Mouse (Mus musculus) myocyte (in vitro differentiated cells): ENCODE results near the gene Ano10. TPM values are rescaled to one million over a fixed set of nuclear protein-coding genes. Genes with fewer than 3 reads are reported as not detected.

Source experiments
- H3K27me3 ChIP-seq: one replicate; pipeline ENCODE4 v1.6.1; 2011; ENCODE audit not compliant: control insufficient read depth, insufficient read depth, insufficient read length
- H3K36me3 ChIP-seq: one replicate; pipeline ENCODE4 v1.6.1; 2011; ENCODE audit not compliant: control insufficient read depth, insufficient read depth
- H3K4me2 ChIP-seq: one replicate; pipeline ENCODE4 v1.6.1; 2011; ENCODE audit warnings: low read depth, control low read depth
- H3K4me3 ChIP-seq: one replicate; pipeline ENCODE4 v1.5.1; 2011; ENCODE audit warnings: mild to moderate bottlenecking, control low read depth, moderate library complexity
- H3K79me2 ChIP-seq: one replicate; pipeline ENCODE4 v1.6.1; 2011; ENCODE audit not compliant: control insufficient read depth, insufficient read depth
- H3ac ChIP-seq: one replicate; pipeline ENCODE4 v1.6.1; 2011; ENCODE audit not compliant: control insufficient read depth, insufficient read length
- CEBPB ChIP-seq: IDR thresholded peaks from 2 replicates; pipeline ENCODE4 v1.6.1; 2011; ENCODE audit warnings: mild to moderate bottlenecking, moderate library complexity; ENCODE audit not compliant: poor library complexity, insufficient read depth, severe bottlenecking
- E2F4 ChIP-seq: IDR thresholded peaks from one replicate; pipeline ENCODE4 v1.6.1; 2011; ENCODE audit warnings: mild to moderate bottlenecking, control low read depth, moderate library complexity; ENCODE audit not compliant: insufficient read depth
- MAX ChIP-seq: IDR thresholded peaks from one replicate; pipeline ENCODE4 v1.6.1; 2011; ENCODE audit warnings: low read depth, mild to moderate bottlenecking, control low read depth
- MYOD1 ChIP-seq, 3 experiments: IDR thresholded peaks; one replicate each; pipeline ENCODE4 v1.6.1; 2011; ENCODE audit warnings: control low read depth in 2 of 3, low read depth in 2 of 3, mild to moderate bottlenecking in 2 of 3, moderate library complexity in 1 of 3; ENCODE audit not compliant: insufficient read length in 2 of 3, control insufficient read depth in 1 of 3
- MYOG ChIP-seq, 3 experiments: IDR thresholded peaks; one replicate each; pipeline ENCODE4 v1.6.1; 2011; ENCODE audit warnings: control low read depth in 2 of 3, low read depth in 2 of 3, mild to moderate bottlenecking in 2 of 3; ENCODE audit not compliant: insufficient read length in 2 of 3, control insufficient read depth in 1 of 3, insufficient read depth in 1 of 3
- POLR2A ChIP-seq: IDR thresholded peaks from one replicate; pipeline ENCODE4 v1.6.1; 2011; ENCODE audit warnings: low read depth, mild to moderate bottlenecking, control low read depth, moderate library complexity; ENCODE audit not compliant: insufficient read length
- POLR2AphosphoS2 ChIP-seq: IDR thresholded peaks from one replicate; pipeline ENCODE4 v1.6.1; 2011; ENCODE audit warnings: low read depth, control low read depth; ENCODE audit not compliant: insufficient read length
- REST ChIP-seq: IDR thresholded peaks from one replicate; pipeline ENCODE4 v1.6.1; 2011; ENCODE audit warnings: mild to moderate bottlenecking, control low read depth, moderate library complexity; ENCODE audit not compliant: insufficient read depth, insufficient read length
- SRF ChIP-seq: IDR thresholded peaks from one replicate; pipeline ENCODE4 v1.6.1; 2011; ENCODE audit warnings: low read depth; ENCODE audit not compliant: control insufficient read depth, insufficient read length
- TCF12 ChIP-seq: IDR thresholded peaks from one replicate; pipeline ENCODE4 v1.6.1; 2011; ENCODE audit warnings: mild to moderate bottlenecking, control low read depth; ENCODE audit not compliant: poor library complexity, insufficient read depth, severe bottlenecking
- TCF3 ChIP-seq: IDR thresholded peaks from one replicate; pipeline ENCODE4 v1.6.1; 2011; ENCODE audit warnings: low read depth, control low read depth; ENCODE audit not compliant: insufficient read length
- USF1 ChIP-seq: IDR thresholded peaks from one replicate; pipeline ENCODE4 v1.6.1; 2011; ENCODE audit warnings: low read depth, mild to moderate bottlenecking, control low read depth, moderate library complexity
- polyA plus RNA-seq: library from polyadenylated mRNA; unstranded; fragments of >200 nt; fragmentation: generic; extraction: Trizol; gene quantifications from one replicate; pipeline ENCODE4 v1.2.1, GENCODE M21; 2012; ENCODE audit warnings: missing spikeins

The Ano10 gene
- polyA plus RNA-seq, 1 experiment: 68.7 TPM

DNA sequence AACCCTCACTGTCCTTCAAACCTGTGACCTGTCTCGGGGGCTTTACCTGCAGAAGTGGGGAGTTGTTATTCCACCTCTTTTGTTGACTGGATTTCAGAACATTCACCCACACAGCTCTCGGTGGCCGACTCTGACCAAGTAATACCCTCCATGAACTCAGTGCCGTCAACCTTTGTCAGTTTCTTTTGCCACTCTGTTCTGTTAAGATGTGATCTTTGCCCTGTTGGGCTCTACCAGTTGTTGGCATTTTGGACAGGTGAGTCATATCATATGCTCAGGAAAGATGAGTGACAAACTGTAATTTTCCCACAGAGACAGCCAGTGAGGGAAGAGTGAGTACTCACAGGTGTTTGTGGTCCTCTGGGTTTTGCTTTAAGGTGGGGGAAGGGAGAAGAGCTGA is 129.7 kb downstream of the Ano10 start:
- Histone ChIP-seq H3K27me3 (no peaks in the 10 kb centered on the region), H3ac (no peak overlapping the region), H3K4me2 (no peak overlapping the region), H3K4me3 (no peak overlapping the region), H3K36me3 (peaks cover 15% of the 10 kb centered on the region), H3K79me2 (no peaks in the 10 kb centered on the region)
- TF ChIP-seq TCF12 (no peak), MYOD1 (IDR thresholded peaks at IDR 0.05; ENCODE audit: control insufficient read depth in 1 of 3, insufficient read length in 2 of 3, low read depth in 2 of 3) (no peak)

DNA sequence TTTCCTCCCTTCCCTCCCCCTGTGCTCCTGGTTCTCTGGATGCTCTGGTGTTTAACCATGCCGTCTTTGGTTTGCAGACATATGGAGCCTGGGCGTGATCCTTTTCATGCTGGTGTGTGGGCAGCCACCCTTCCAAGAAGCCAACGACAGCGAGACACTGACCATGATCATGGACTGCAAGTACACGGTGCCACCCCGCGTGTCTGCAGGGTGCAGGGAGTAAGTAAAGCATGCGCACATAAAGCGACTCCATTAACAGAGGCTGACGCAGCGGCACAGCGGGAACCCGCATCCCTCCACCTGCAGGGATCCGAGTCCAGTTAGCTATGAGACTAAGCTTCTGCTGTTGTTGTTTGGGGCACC is 137.2 kb downstream of the Ano10 start:
- TF ChIP-seq USF1 (no peak), MYOG (IDR thresholded peaks at IDR 0.05; ENCODE audit: control insufficient read depth in 1 of 3, insufficient read depth in 1 of 3, insufficient read length in 2 of 3, low read depth in 2 of 3) (no peak), TCF12 (no peak), POLR2A (no peak), SRF (no peak), TCF3 (no peak)
- H3ac ChIP-seq: no peak overlapping the region
- H3K79me2 ChIP-seq: no peaks in the 10 kb centered on the region
- no peak overlapping the region for H3K4me3 ChIP-seq
- no peaks in the 10 kb centered on the region for H3K27me3 ChIP-seq
- H3K4me2 ChIP-seq: no peak overlapping the region
- H3K36me3 ChIP-seq: no peaks in the 10 kb centered on the region

DNA sequence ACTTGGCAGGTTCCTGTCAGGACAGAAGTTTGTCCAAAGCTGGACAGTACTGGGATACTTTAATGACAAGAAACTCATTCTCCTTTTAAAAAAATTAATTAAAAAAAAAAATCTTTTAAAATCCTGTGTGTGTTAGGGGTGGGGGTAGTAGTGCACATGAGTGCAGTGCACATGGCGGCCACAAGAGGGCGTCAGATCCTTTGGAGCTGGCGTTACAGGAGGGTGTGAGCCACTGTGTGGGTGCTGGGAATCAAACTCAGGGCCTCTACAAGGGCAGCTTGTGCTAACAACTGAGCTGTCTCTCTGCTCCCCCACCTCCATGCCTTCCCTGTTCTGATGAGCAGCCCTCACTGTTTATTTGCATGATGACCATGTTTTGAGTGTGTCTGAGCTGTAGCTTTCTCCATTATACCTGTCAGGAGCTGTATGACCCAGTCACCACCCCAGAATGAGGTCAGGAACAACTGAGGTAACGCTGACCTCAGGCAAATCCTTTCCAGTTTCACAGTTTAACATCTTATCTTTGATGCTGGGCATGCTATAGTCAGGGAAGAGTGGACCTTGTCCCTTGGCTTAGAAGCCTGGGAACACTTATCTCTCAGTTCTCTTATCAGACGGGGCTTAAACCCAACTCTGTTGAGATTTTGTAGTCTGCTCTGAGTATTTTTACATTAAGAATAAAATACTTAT is 137.7 kb downstream of the Ano10 start:
- H3K4me3 ChIP-seq: no peak overlapping the region
- H3K79me2 ChIP-seq: no peaks in the 10 kb centered on the region
- no peaks in the 10 kb centered on the region for H3K36me3 ChIP-seq
- TF ChIP-seq POLR2A: no peak
- TF ChIP-seq TCF12: no peak
- no peak for TF ChIP-seq REST
- TF ChIP-seq SRF: no peak
- no peak for TF ChIP-seq TCF3
- TF ChIP-seq POLR2AphosphoS2: no peak
- no peak for TF ChIP-seq E2F4
- TF ChIP-seq MAX: no peak
- H3ac ChIP-seq: no peak overlapping the region
- no peak overlapping the region for H3K4me2 ChIP-seq
- no peaks in the 10 kb centered on the region for H3K27me3 ChIP-seq

DNA sequence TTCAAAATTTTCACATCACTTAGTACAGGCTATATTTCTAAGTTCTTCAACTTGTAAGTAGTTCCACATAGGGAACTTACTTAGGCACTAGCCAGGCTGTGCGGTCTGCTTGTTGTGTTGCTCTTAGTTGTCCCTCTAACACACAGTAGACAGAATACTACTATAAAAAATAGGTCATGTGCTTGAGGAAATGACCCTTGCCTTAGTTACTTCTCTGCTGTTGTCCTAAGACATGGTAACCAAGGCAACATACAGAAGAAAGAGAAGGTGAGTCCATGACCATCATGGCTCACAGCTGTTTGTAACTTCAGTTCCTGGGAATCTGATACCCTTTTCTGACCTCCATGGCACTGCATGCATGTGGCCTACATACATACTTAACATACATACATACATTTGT is 139.0 kb downstream of the Ano10 start:
- Histone ChIP-seq H3K79me2 (no peaks in the 10 kb centered on the region), H3K36me3 (no peaks in the 10 kb centered on the region), H3K4me3 (no peak overlapping the region), H3K4me2 (no peak overlapping the region), H3K27me3 (no peaks in the 10 kb centered on the region), H3ac (no peak overlapping the region)
- TF ChIP-seq REST (no peak), CEBPB (no peak), MYOD1 (IDR thresholded peaks at IDR 0.05; ENCODE audit: control insufficient read depth in 1 of 3, insufficient read length in 2 of 3, low read depth in 2 of 3) (no peak), POLR2A (no peak), TCF3 (no peak), USF1 (no peak), SRF (no peak), MYOG (IDR thresholded peaks at IDR 0.05; ENCODE audit: control insufficient read depth in 1 of 3, insufficient read depth in 1 of 3, insufficient read length in 2 of 3, low read depth in 2 of 3) (no peak), E2F4 (no peak), MAX (no peak), TCF12 (no peak), POLR2AphosphoS2 (no peak)

DNA sequence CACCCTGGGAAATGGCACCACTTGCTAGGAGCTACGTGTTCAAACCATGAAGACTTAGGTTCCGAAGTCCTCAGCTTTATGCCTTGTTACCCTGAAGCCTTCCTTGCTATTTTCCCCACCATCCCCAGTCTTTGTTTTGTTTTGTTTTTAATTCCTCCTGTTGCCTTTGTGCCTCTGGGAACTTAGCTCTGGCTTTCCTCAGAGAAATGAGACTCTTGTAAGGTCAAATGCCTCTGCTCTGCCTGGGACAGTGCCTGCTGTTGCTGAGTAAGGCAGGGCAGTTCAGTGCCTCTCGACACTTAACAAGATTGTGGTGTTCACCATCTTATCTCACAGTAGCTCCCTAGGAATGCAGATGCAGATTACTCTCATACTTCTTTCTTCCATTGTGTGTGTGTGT is 140.8 kb downstream of the Ano10 start:
- TF ChIP-seq USF1 (no peak), MYOG (IDR thresholded peaks at IDR 0.05; ENCODE audit: control insufficient read depth in 1 of 3, insufficient read depth in 1 of 3, insufficient read length in 2 of 3, low read depth in 2 of 3) (no peak), REST (no peak), SRF (no peak), E2F4 (no peak), TCF12 (no peak)
- Histone ChIP-seq H3K4me2 (no peak overlapping the region), H3K27me3 (no peaks in the 10 kb centered on the region), H3K36me3 (no peaks in the 10 kb centered on the region), H3K4me3 (no peak overlapping the region), H3ac (no peak overlapping the region), H3K79me2 (no peaks in the 10 kb centered on the region)
